Mouse (Mus musculus) myocyte (in vitro differentiated cells): Measurements from ENCODE around the gene Nav3.

ENCODE experiments used
- CEBPB ChIP-seq: IDR thresholded peaks from 2 replicates; pipeline ENCODE4 v1.6.1; 2011; ENCODE audit warnings: mild to moderate bottlenecking, moderate library complexity; ENCODE audit not compliant: poor library complexity, insufficient read depth, severe bottlenecking
- E2F4 ChIP-seq: IDR thresholded peaks from one replicate; pipeline ENCODE4 v1.6.1; 2011; ENCODE audit warnings: mild to moderate bottlenecking, control low read depth, moderate library complexity; ENCODE audit not compliant: insufficient read depth
- MAX ChIP-seq: IDR thresholded peaks from one replicate; pipeline ENCODE4 v1.6.1; 2011; ENCODE audit warnings: low read depth, mild to moderate bottlenecking, control low read depth
- MYOG ChIP-seq, 3 experiments: IDR thresholded peaks; one replicate each; pipeline ENCODE4 v1.6.1; 2011; ENCODE audit warnings: control low read depth in 2 of 3, low read depth in 2 of 3, mild to moderate bottlenecking in 2 of 3; ENCODE audit not compliant: insufficient read length in 2 of 3, control insufficient read depth in 1 of 3, insufficient read depth in 1 of 3
- POLR2A ChIP-seq: IDR thresholded peaks from one replicate; pipeline ENCODE4 v1.6.1; 2011; ENCODE audit warnings: low read depth, mild to moderate bottlenecking, control low read depth, moderate library complexity; ENCODE audit not compliant: insufficient read length
- POLR2AphosphoS2 ChIP-seq: IDR thresholded peaks from one replicate; pipeline ENCODE4 v1.6.1; 2011; ENCODE audit warnings: low read depth, control low read depth; ENCODE audit not compliant: insufficient read length
- TCF12 ChIP-seq: IDR thresholded peaks from one replicate; pipeline ENCODE4 v1.6.1; 2011; ENCODE audit warnings: mild to moderate bottlenecking, control low read depth; ENCODE audit not compliant: poor library complexity, insufficient read depth, severe bottlenecking
- USF1 ChIP-seq: IDR thresholded peaks from one replicate; pipeline ENCODE4 v1.6.1; 2011; ENCODE audit warnings: low read depth, mild to moderate bottlenecking, control low read depth, moderate library complexity

DNA sequence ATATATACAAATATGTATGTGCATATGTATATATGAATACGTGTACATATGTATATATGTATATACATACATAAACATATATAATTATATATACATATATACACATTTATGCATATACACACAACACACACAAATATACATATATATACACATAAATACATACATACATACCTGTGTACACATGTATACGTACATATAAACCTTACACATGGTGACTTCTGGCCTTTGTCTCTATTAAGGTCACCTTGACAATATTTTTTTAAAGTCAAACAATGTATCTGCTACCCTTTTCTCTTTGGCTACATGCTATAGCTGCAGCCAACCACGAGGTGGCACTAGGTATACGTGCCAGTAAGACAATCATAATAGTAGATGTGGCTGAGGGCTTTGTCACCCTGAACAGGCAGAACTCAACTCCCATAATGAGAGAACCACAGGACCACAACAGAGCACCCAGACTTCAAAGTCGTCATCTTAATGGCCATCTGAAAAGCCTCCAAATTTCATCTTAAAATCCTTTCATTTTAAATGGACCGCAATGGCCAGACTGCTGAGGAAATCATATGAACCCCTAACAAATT, 535.3 kb downstream of the Nav3 start:
- TF ChIP-seq POLR2A (no peak), MAX (no peak), CEBPB (no peak), MYOG (IDR thresholded peaks at IDR 0.05; ENCODE audit: control insufficient read depth in 1 of 3, insufficient read depth in 1 of 3, insufficient read length in 2 of 3, low read depth in 2 of 3) (no peak), POLR2AphosphoS2 (no peak), TCF12 (no peak), E2F4 (no peak), USF1 (no peak)
